Mouse (Mus musculus): ENCODE measurements around the gene Uckl1.

Uckl1 gene

DNA sequence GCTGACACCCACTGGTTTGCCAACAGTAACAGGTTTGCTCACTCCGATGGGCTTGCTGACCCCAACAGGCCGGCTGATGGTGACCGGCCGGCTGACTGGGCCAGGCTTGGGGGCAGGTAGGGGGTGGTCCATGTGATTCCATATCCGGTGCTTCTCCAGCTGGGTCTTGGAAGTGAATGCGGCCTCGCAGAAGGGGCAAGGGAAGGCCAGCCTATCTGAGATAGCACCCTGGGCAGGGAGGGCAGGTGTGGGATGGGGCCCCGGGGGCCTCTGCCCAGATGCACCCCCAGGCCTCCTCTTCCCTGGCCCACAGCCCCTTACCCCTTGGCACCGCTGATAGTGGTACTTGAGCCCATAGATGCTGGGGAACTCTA lies 5.0 kb upstream of the Uckl1 start:
- no peak for DNase-seq (ENCODE audit: low read depth, low spot score)

DNA sequence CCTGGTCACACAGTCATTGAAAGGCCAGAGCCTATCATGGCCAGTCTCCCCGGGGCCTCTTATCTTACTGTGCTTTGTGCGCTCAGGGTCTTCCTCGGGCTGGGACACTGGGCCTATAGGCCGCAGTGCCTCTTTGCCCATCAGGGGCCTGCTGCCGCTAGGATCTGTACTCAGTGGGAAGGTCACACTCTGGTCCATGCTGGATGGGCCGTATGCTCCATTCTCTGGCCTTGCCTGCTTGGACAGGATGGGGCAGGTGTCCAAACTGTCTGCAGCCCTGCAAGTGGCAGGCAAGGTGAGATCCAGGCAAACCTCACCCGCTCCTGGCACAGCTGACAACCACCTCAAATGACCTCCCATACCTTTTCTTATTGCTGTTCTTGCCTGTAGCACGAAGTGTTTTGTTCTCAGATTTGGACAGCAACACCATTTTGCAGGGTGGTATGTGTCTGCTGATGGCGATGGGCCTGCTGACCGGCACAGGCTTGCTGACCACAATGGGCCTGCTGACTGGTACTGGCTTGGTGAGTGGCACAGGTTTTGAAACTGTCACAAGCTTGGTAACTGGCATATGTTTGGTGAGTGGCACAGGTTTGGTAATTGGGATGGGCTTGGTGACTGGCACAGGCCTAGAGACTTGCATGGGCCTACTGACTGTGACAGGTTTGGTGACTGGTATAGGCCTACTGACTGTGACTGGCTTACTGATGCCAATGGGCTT lies 4.5 kb upstream of the Uckl1 start:
- DNase-seq (ENCODE audit: low read depth, low spot score), result no peak

DNA sequence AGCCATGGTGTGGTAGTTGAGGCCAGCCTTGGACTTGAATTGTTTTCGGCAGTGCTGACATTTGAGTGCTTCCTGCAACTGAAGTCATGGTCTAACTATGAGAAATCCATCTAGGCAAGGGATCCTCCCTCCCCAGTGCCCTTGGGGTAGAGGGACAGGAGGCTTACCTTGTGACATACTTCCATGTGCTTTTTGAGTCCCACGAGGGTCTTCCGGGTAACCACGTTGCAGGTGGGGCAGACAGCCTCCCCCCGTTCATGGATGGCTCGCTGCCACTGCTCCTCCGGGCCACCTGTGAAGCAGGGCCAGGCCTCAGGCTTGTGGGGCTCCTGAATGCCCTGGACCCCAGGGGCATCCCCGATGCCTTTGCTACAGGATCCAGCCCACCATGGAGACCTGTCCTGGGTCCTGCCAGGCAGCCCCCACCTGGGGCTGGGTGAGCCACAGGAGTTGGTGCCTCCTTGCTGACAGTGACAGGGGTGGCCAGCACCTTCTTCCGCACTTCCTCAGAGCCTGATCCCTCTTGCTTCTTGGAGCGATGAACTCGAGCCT lies 3.6 kb upstream of the Uckl1 start:
- DNase-seq (ENCODE audit: low read depth, low spot score), result no peak

DNA sequence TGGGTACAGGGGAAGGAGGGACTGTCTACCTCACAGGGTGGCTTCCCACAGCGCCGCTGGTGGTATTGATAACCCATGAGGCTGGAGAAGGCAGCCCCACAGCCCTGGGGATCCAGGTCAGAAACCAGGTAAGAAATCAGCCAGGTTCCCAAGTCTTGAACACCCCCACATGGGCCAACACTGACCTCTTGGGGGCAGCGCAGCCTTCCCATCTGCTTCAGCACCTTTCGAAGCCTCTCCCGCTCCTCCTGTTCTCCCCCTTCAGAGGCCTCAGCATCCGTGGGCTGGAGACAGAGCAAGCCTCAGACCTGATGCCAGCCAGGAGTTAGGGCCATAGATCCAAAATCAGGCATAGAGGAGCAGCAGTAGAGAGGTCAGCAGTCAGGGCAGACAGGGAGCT lies 3.1 kb upstream of the Uckl1 start:
- no peak for DNase-seq (ENCODE audit: low read depth, low spot score)

DNA sequence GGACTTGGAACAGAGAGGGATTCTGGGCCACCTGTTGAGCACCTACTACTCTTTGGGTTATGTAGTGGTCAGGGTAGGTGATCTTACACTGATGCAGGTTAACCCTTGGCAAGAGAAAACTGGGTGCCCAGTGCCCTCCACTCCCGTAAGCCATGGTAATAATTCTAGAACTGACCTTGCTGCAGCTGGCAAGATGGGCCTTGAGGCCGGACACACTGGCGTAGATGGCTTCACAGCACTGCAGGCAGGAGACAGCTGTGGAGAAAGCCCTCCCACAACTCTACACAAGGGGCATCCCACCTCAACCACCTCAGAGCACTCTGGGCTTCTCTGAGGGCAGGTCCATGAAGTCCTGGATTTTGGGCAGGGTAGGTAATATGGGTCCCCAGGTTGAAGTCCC lies 1.4 kb upstream of the Uckl1 start:
- no peak for DNase-seq (ENCODE audit: low read depth, low spot score)

DNA sequence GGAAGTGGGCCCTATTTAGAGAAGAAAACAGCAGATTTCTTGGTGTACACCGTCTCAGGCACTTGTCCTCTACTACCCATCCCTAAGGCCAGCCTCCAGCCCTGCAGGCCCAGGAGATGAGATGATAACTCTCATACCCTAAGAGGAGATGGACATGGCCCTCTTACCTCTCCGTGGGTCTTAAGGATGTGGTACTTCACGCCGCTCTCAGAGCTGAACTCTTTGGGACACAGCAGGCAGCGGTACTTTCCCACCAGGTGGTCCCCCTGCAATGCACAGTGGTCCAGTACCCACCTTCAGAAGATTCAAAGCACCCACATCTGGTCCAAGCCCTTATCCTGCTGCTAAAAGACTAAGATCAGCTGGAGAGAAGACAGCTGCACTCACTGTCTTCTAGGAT lies 814 bp upstream of the Uckl1 start:
- no peak for DNase-seq (ENCODE audit: low read depth, low spot score)

DNA sequence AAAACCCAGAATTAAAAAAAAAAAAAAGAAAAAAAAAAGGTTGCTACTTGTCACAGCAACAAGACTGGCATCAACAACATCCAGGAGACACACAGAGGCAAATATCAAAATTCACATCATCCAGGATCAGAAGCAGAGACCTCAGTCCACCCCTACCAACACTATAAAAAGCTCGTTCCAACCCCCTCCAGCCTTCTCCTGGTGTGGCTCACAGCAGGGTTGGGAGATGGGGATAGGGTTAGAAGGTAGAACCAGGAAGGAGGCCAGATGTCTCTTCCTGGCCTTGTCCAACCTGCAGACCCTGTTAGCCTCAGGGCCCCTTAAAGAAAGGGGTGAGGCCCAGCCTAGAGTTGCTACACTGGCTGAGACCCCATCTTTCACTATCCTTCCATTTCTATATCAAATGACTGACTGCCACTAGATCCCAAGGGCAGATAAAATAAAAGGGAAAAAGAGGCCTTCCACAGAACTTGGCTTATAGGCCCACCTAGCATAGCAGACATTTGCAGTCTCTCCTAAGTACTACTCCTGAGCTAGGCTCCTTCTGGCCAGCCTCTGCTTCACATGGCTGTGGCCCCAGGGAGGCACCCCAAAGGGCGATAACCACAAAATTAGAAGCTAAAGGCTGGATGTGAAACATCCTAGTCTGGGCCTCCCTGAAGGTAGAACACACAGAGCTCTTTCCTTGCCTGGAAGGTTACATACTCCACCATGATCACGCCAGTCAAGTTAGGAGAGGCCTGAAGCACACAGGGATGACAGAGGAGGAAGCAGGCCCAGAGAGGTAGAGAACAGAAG lies 1.0 kb downstream of the Uckl1 start:
- no peak for DNase-seq (ENCODE audit: low read depth, low spot score)

DNA sequence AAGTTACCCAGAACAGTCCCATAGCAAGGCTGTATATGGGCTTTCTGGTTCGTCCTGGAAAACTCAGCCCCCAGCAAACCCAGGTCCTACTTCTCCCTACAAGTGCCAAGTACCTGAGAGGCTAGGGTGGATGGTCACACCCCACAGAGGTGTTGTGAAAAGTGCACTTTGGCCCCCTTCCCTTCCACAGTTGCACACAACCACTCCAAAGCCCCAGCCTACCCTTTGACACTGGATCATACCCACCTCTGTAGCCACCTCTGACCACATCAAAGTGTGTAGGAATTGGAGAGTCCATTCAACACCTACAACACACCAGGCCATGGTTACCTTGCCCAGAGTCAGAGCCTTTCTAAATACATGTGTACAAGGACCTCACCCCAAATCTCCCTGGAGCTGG lies 1.8 kb downstream of the Uckl1 start:
- DNase-seq (ENCODE audit: low read depth, low spot score), result no peak

DNA sequence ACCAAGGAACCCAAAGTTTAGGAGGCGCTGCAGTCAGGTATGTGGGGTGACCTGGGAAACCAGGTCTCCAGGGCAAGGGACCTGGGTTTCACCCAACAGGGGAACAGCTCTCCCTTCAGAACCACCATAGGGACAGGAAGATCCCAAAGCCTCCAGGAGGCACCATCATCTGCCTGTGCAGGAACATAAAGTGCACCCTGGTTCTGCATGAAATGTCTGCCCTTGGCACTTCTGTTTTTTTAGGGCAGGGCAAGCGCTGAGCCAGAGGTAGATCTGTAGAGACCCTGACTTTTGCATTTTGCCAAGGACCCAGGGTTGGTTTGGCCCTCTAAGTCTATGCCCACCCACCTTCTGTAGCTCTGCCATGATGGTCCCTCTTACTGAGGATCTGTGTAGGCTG lies 2.3 kb downstream of the Uckl1 start:
- no peak for DNase-seq (ENCODE audit: low read depth, low spot score)

DNA sequence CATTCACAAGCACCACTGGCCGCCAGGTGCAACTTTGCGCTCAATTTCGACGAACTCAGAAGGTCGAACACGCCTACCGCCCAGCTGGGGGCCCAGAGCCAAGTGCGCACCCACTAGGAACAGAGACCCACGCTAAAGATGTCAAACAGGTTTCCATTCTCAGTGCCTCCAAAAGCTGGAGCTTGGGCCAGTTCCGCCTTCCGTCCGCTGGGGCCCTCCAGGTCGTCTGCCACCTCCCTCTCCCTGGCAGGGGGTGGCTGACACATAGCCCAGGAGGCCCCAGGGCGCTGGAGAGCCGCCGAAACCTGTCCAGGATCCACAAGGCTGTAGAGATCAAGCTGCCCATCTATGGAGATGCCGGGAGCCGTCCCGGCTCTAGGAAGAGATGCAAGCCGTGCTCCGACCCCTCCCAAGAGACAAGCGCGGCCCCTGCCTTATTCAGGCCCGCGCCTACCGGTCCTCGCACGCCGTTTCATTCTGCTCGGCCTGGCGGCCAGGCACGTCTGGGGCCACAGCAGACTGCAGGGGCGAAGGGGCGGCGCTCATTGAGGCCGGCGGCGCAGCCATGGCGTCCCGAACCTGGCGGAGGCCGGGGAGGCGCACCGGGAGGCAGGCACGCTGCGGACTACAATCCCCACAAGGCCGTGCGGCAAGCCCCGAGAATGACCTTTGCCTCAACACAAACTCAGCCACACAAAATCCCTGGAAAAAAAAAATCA lies 3.1 kb downstream of the Uckl1 start:
- no peak for DNase-seq (ENCODE audit: low read depth, low spot score)

DNA sequence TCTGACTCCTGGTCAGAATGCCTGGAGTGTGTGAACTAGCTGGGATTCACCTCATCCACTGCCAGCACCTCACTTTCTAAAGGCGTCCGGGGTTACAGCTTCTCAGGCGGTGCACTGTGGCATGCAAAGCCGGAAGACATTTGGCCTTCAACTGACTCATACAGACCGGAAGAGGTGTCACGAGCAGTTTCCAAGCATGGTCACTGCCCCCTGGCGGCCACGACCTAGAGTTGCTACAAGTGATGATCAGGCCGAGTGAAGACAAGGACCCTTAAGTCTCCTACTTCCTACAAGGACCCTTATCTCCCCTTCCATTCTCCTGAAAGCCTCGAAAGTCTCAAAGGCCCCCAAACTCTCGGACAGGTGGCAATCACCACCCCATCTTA lies 3.7 kb downstream of the Uckl1 start:
- DNase-seq (ENCODE audit: low read depth, low spot score), result no peak

DNA sequence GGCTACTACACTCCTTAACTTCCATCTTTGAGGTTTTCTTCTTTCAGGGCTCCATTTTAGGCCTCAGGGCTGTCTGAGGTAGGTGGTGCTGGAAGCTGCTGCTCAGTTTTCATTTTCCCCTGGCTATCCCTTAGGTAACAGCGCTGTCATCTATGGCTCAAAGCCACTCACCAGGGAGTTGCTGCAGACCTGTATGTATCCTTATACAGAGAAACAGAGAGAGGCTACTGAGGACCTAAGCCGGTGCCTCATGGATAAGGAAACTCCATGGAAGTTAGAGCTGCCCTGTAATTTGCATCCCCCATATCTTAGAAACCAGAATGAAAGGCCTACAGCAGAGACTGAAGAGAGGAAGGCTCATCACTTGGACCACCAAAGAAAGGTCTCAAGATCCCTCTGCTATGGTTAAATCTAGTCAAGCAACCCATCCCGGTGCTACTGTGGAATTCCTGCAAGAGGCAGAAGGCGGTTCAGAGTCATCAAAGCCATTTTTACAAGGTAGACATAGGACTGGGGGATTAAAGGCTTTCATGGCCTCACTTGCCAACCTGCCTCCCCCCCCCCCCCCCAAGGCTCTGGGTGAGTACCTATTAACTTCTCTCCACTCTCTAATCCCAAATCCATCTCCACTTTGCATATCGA lies 4.4 kb downstream of the Uckl1 start:
- DNase-seq (ENCODE audit: low read depth, low spot score), result no peak

DNA sequence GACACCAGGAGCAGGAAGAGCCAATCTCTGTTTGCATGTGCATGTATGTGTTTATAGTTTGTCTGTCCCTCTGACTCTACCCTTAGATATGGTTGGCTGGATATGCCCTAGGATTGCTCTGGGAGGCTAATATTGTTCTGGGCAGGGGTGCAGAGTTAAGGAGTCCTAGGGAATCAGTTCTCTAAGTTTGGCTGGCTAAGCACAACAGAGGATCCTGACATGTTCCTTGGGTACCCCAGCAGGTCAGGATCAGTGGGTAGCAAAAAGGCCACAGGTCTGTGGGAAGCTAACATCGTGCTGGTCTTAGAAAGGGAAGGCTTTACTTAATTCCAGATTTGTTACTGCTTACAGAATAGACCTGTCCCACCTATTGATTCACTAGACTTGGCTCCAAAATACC lies 5.0 kb downstream of the Uckl1 start:
- DNase-seq (ENCODE audit: low read depth, low spot score), result no peak

DNA sequence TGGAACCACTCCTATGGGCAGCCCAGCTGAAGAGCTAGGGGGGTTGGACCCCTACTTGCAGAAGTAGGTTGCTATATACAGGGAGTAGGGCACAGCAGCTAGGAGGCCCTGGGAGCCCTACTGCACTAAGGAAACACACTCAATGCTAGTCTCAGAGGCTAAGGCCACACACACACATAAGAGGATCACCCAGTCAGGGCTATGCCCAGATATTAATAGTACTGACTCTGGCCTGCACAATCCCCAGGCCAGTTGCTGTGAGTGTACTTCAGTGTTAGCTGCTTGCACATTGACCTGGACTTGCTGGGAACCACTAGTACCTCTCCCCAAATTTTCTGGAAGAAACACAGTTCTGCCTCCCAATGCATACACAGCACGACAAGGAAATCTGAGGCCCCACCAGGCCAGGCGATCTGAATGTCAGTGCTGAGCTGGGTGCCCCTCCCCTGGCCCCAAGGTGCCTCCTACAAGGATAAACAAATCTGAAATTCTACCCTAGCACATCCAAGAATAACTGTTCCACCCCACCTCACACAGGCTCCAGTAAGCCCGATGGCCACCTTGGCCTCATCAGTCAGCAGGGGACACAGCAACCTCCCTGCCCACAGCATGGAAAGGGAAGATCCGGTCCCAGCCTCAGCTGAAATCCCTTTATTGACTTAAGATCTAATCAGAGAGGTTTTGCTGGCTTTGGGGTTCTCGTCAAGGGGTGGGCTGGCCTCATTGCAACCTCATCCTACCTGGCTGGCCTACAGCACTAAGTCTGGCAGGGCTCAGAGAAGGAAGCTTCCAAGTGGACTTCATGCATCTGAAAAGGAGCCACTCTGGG lies 5.7 kb downstream of the Uckl1 start:
- no peak for DNase-seq (ENCODE audit: low read depth, low spot score)

DNA sequence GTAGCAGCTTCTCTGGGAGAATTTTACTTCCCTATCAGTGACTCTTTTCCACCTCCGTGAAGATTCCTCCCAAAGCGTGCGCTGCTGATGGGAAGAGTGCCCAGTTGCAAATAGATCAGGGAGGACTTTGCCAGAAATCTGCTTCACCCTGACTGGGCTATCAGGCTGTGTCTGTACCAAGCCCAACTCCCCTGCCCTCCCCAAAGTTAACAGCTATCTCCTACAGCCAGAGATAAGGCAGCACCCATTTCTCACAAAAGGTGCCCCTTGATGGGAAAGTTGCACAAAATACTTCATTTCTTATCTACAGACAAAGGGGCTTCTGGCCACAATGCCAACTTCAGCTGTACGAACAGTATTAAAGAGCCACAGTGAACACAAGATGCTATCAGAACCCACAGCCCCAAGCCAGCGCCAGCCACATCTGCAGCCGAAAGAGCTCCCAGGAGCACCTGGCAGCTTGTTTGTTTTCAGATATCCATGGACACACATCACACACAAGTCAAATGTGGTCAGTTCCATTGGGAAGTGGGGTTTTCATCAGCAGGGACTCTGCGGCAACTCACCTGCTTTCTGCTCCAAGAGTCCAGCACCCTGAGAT lies 6.6 kb downstream of the Uckl1 start:
- DNase-seq (ENCODE audit: low read depth, low spot score), result no peak

DNA sequence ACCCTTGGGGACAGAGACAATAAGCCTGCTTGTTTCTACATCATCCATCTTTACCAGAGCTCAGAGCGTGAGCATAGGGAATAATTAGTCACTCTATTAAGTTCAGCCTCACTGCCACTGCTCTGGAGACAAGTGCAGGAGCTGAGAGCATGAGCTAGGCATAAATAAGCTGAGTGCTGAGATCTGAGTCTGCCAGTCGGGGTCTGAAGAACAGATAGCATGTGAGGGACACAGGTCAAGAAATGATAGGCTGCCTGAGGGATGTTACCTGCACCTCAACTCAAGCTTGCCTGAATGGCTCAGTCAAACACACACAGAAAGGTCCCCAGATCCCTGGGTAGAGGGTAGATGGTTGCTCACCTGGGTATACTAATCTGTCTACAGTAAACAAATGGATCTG lies 7.6 kb downstream of the Uckl1 start:
- no peak for DNase-seq (ENCODE audit: low read depth, low spot score)

DNA sequence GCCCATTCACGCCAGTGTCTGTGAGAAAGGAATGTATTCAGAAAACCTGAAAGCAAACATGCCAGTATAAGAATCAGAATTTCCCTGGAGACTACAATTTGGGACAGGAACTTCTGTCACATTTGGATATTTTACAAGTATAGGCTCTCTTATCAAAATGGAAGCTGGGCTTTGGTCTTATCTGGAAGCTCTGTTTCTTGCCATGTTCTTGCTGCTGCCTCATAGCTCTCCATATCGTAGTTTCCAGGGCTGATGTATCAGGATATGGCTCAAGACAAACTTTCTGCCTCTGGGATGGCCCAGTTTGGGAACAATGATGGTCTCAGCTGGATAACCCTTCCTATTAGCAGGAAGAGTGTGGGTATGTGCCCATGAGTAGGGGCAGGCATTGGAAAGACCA lies 8.1 kb downstream of the Uckl1 start:
- DNase-seq (ENCODE audit: low read depth, low spot score), result no peak

DNA sequence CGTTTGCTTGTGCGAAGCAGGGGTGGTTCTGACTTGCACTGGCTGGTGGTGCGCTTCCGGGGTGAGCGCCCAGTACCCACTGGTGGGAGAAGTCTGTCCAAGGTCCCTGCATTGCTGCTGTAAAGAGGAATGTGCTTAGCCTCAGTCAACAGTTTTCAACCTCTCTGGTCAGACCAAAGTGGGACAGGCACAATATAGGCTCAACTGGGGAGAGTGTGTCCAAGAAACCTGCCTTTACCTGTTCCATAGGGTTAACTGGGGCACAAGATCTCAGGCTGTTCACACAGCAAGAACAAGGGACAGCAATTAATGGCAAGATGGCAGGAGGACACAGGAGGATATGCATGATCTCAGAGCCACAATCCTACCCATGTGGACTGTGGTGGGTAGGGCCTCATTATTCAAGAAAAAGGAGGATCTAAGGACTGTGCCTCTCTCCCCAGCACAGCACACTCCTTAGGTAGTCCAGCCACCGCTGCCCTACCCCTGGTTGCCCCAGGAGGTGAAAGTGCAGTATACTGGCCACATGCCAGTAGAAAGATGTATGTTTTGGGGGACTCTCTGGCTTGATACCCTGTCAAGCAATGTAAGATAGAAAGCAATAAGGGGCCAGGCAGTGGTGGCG lies 9.7 kb downstream of the Uckl1 start:
- no peak for DNase-seq (ENCODE audit: low read depth, low spot score)

DNA sequence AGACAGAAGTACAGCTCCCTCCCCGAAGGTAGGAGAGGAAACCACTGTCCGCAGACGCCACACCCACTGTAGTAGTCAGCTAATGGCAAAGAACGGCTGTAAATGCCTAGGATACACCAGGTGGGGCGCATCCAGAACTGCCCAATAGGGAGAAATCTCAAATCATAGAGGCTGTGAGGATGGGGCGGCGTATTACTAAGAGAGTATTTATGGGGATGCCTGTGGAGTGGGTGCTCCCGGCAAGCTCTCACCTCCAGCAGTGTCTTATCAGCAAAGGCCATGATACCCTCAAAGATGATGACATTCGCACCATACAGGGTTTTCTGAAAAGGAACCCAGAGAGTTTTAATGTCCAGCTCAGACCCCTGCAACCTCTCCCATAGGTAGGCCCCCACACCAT lies 10.7 kb downstream of the Uckl1 start:
- DNase-seq (ENCODE audit: low read depth, low spot score), result no peak

Data from brain, embryonic 18.5 days (tissue).